ENCODE assay signal across 15 mouse cellular contexts in genomic region chr17:6809331-6809730, GRCm38 (mm10). TPM values are rescaled to one million over a fixed set of nuclear protein-coding genes. Genes with fewer than 3 reads are reported as not detected.
A peak's percentile ranks its signal among the peaks of the same experiment; 100 is the strongest.
DNase-seq lines count a peak whose midpoint lies in the region; ATAC-seq and TF ChIP-seq lines count a peak whose summit lies in the region.
"Had no signal": no experiment of that assay in that cellular context is flagged by ENCODE, and none has a peak within 500 bp of the region (broad histone marks: within the 10 kb centered on the region; RNA-seq: fewer than 3 reads in every experiment).

No protein-coding gene starts in this region.

- peak overlapping the region; percentile 43; the same call in 1 of the 2 replicates for H3K27ac ChIP-seq in forebrain, embryonic 11.5 days (ENCODE audit: low read depth, low read length)
- H3K27ac ChIP-seq in forebrain, embryonic 14.5 days (ENCODE audit: low read depth, low read length) = no peak overlapping the region
- H3K27ac ChIP-seq in lung, postnatal 0 days (ENCODE audit: low read length) = peak overlapping the region; percentile 62
- H3K27ac ChIP-seq in kidney, embryonic 16.5 days (ENCODE audit: low read length) = peak overlapping the region; percentile 54; the same call in 1 of the 2 replicates
- peak overlapping the region; percentile 87; the same call in 1 of the 2 replicates for H3K27ac ChIP-seq in stomach, embryonic 15.5 days
- no peak overlapping the region for H3K27ac ChIP-seq in limb, embryonic 10.5 days
- H3K27ac ChIP-seq: gastrocnemius, adult 2 months; heart, adult 2 months had no signal

- no peak for ATAC-seq in forebrain, embryonic 11.5 days (replicated peaks; ENCODE audit: low FRiP score)
- ATAC-seq in forebrain, embryonic 14.5 days = no peak
- ATAC-seq in lung, postnatal 0 days = 0 out of 2 replicates have a peak, but pooled peaks have one; percentile 12
- peak; percentile 33; the same call in 1 of the 2 replicates for ATAC-seq in kidney, embryonic 16.5 days (ENCODE audit: low FRiP score, low TSS enrichment)
- ATAC-seq in stomach, embryonic 15.5 days (ENCODE audit: insufficient read depth, low FRiP score, low read depth) = no peak
- ATAC-seq: activated CD4-positive, CD25-positive, alpha-beta regulatory T cell, adult 4 months; hindbrain, embryonic 16.5 days had no signal

- no peaks in the 10 kb centered on the region for H3K27me3 ChIP-seq in forebrain, embryonic 11.5 days (ENCODE audit: control insufficient read depth, insufficient read depth, low read length)
- no peaks in the 10 kb centered on the region for H3K27me3 ChIP-seq in forebrain, embryonic 14.5 days (replicated peaks; ENCODE audit: control insufficient read depth, insufficient read depth, low read length)
- H3K27me3 ChIP-seq in lung, postnatal 0 days (replicated peaks; ENCODE audit: insufficient read depth, low read length) = no peaks in the 10 kb centered on the region
- no peaks in the 10 kb centered on the region for H3K27me3 ChIP-seq in kidney, embryonic 16.5 days (ENCODE audit: insufficient read depth, low read length)
- no peaks in the 10 kb centered on the region for H3K27me3 ChIP-seq in stomach, embryonic 15.5 days (replicated peaks)
- H3K27me3 ChIP-seq in limb, embryonic 10.5 days (ENCODE audit: low read depth, poor library complexity, severe bottlenecking) = no peaks in the 10 kb centered on the region

- H3K36me3 ChIP-seq in forebrain, embryonic 11.5 days (ENCODE audit: control insufficient read depth, insufficient read depth, low read length) = no peaks in the 10 kb centered on the region
- H3K36me3 ChIP-seq in forebrain, embryonic 14.5 days (ENCODE audit: control insufficient read depth, insufficient read depth, low read length) = no peaks in the 10 kb centered on the region
- H3K36me3 ChIP-seq in lung, postnatal 0 days (ENCODE audit: insufficient read depth, low read length) = no peaks in the 10 kb centered on the region
- H3K36me3 ChIP-seq in kidney, embryonic 16.5 days (ENCODE audit: insufficient read depth, low read length) = no peaks in the 10 kb centered on the region
- no peaks in the 10 kb centered on the region for H3K36me3 ChIP-seq in stomach, embryonic 15.5 days
- no peaks in the 10 kb centered on the region for H3K36me3 ChIP-seq in limb, embryonic 10.5 days

- 0 out of 2 replicates have a peak, but pooled peaks cover 3% of the 10 kb centered on the region for H3K4me1 ChIP-seq in forebrain, embryonic 11.5 days (replicated peaks; ENCODE audit: control insufficient read depth, insufficient read depth, low read length)
- peaks cover 9% of the 10 kb centered on the region for H3K4me1 ChIP-seq in forebrain, embryonic 14.5 days (ENCODE audit: control insufficient read depth, insufficient read depth, low read length)
- peaks cover 9% of the 10 kb centered on the region; the same call in 1 of the 2 replicates for H3K4me1 ChIP-seq in lung, postnatal 0 days (ENCODE audit: insufficient read depth, low read depth, low read length)
- H3K4me1 ChIP-seq in kidney, embryonic 16.5 days (ENCODE audit: insufficient read depth, low read length) = peaks cover 50% of the 10 kb centered on the region
- peaks cover 5% of the 10 kb centered on the region; the same call in 1 of the 2 replicates for H3K4me1 ChIP-seq in stomach, embryonic 15.5 days
- peaks cover 18% of the 10 kb centered on the region for H3K4me1 ChIP-seq in limb, embryonic 10.5 days

- 77% methylated on average over 3 of the region's 3 CpGs for WGBS in forebrain, embryonic 11.5 days
- 62% methylated on average over 3 of the region's 3 CpGs for WGBS in forebrain, embryonic 14.5 days
- 65% methylated on average over 3 of the region's 3 CpGs for WGBS in lung, postnatal 0 days
- 63% methylated on average over 3 of the region's 3 CpGs for WGBS in kidney, embryonic 16.5 days
- WGBS in stomach, embryonic 15.5 days = 59% methylated on average over 3 of the region's 3 CpGs
- WGBS in limb, embryonic 10.5 days = 81% methylated on average over 3 of the region's 3 CpGs

- no peaks in the 10 kb centered on the region for H3K9me3 ChIP-seq in forebrain, embryonic 11.5 days (ENCODE audit: control insufficient read depth, low read length)
- no peaks in the 10 kb centered on the region for H3K9me3 ChIP-seq in forebrain, embryonic 14.5 days (replicated peaks; ENCODE audit: control insufficient read depth, low read length)
- H3K9me3 ChIP-seq in lung, postnatal 0 days (ENCODE audit: low read length) = no peaks in the 10 kb centered on the region
- H3K9me3 ChIP-seq in kidney, embryonic 16.5 days (ENCODE audit: low read length) = no peaks in the 10 kb centered on the region
- H3K9me3 ChIP-seq in stomach, embryonic 15.5 days = no peaks in the 10 kb centered on the region
- H3K9me3 ChIP-seq in limb, embryonic 10.5 days (replicated peaks) = no peaks in the 10 kb centered on the region

- no peak overlapping the region for H3K4me3 ChIP-seq in forebrain, embryonic 11.5 days (ENCODE audit: low read depth, low read length)
- H3K4me3 ChIP-seq in forebrain, embryonic 14.5 days (ENCODE audit: low read depth, low read length) = no peak overlapping the region
- no peak overlapping the region for H3K4me3 ChIP-seq in lung, postnatal 0 days (ENCODE audit: low read depth, low read length)
- H3K4me3 ChIP-seq in kidney, embryonic 16.5 days (ENCODE audit: low read length) = no peak overlapping the region
- H3K4me3 ChIP-seq in stomach, embryonic 15.5 days (replicated peaks) = no peak overlapping the region
- H3K4me3 ChIP-seq in limb, embryonic 10.5 days = no peak overlapping the region
- H3K4me3 ChIP-seq: gastrocnemius, adult 2 months; heart, adult 2 months had no signal

- no peak overlapping the region for H3K4me2 ChIP-seq in forebrain, embryonic 11.5 days (ENCODE audit: low read depth, low read length, severe bottlenecking)
- no peak overlapping the region for H3K4me2 ChIP-seq in forebrain, embryonic 14.5 days (ENCODE audit: low read length)
- H3K4me2 ChIP-seq in lung, postnatal 0 days (replicated peaks; ENCODE audit: low read depth, low read length) = no peak overlapping the region
- H3K4me2 ChIP-seq in kidney, embryonic 16.5 days (replicated peaks; ENCODE audit: low read depth, low read length) = no peak overlapping the region
- no peak overlapping the region for H3K4me2 ChIP-seq in stomach, embryonic 15.5 days
- H3K4me2 ChIP-seq: liver, embryonic 11.5 days had no signal

- DNase-seq in forebrain, embryonic 11.5 days (ENCODE audit: low spot score) = no peak
- DNase-seq in forebrain, embryonic 14.5 days (ENCODE audit: low spot score) = no peak
- peak; percentile 24 for DNase-seq in lung, postnatal 0 days (ENCODE audit: low spot score)
- DNase-seq in lung, postnatal 25 days (ENCODE audit: low spot score) = no peak
- no peak for DNase-seq in limb, embryonic 10.5 days (ENCODE audit: low spot score)
- no peak for DNase-seq in layer of hippocampus, postnatal 14 days (ENCODE audit: low spot score in 2 of 2)
- DNase-seq: cerebellum, postnatal 25 days; gastrocnemius, adult 2 months; heart, adult 2 months; spleen, adult 18-20 months had no signal

- no peak overlapping the region for H3K9ac ChIP-seq in forebrain, embryonic 11.5 days (ENCODE audit: low read length)
- no peak overlapping the region for H3K9ac ChIP-seq in forebrain, embryonic 14.5 days (ENCODE audit: low read length)
- H3K9ac ChIP-seq in lung, postnatal 0 days (replicated peaks; ENCODE audit: low read depth) = no peak overlapping the region
- no peak overlapping the region for H3K9ac ChIP-seq in kidney, embryonic 16.5 days (replicated peaks; ENCODE audit: low read length)
- no peak overlapping the region for H3K9ac ChIP-seq in stomach, embryonic 15.5 days

- TF ChIP-seq CTCF in lung, postnatal 0 days (IDR thresholded peaks at IDR 0.05) = no peak

- no peak for TF ChIP-seq EP300 in lung, postnatal 0 days (IDR thresholded peaks at IDR 0.05)

RNA-seq across cellular contexts. Expression of gene Ezr, which starts 26.7 kb away (rescaled TPM):
- 122 and 135 TPM in 2 replicates for polyA plus RNA-seq in forebrain, embryonic 11.5 days (2014; fragmentation: Nextera tagmentation; extraction: Ambion mirVana)
- polyA plus RNA-seq in forebrain, embryonic 14.5 days (2014; fragmentation: Nextera tagmentation; extraction: Ambion mirVana) = 94.0 and 101 TPM in 2 replicates
- polyA plus RNA-seq in lung, postnatal 0 days (2015; fragmentation: Nextera tagmentation; extraction: Ambion mirVana) = 275 and 288 TPM in 2 replicates
- 240 and 248 TPM in 2 replicates for polyA plus RNA-seq in kidney, embryonic 16.5 days (2015; fragmentation: Nextera tagmentation; extraction: Ambion mirVana)
- polyA plus RNA-seq in stomach, embryonic 15.5 days (2015; fragmentation: Nextera tagmentation; extraction: Ambion mirVana) = 223 and 228 TPM in 2 replicates
- 24.8 and 26.2 TPM in 2 replicates for polyA plus RNA-seq in limb, embryonic 10.5 days (2016; fragmentation: Nextera tagmentation; extraction: Ambion mirVana)
- total RNA-seq in layer of hippocampus, postnatal 14 days (2021) = 10 to 100 TPM; 63.0 to 68.2 TPM

Comparison
In these comparisons a context has a peak if more than half of its experiments do, and no peak if none do; other contexts are left out.
1. H3K27ac ChIP-seq: peak in forebrain, embryonic 11.5 days (single experiment), lung, postnatal 0 days (single experiment), kidney, embryonic 16.5 days (single experiment) and stomach, embryonic 15.5 days (single experiment); none in forebrain, embryonic 14.5 days (single experiment) and limb, embryonic 10.5 days (single experiment).
2. ATAC-seq: peak in lung, postnatal 0 days (single experiment) and kidney, embryonic 16.5 days (single experiment); none in forebrain, embryonic 11.5 days (single experiment), forebrain, embryonic 14.5 days (single experiment) and stomach, embryonic 15.5 days (single experiment).